Mouse (Mus musculus) neural tube, embryonic 13.5 days (tissue): ENCODE data around the gene Dkk3. TPM values are rescaled to one million over a fixed set of nuclear protein-coding genes. Genes with fewer than 3 reads are reported as not detected.

ENCODE experiments used
- ATAC-seq: fragments of 200-750 bp; cut with Nextera tagmentation; 2 replicates; pipeline ENCODE4 v1.8.0; 2017; ENCODE audit warnings: low read depth, mild to moderate bottlenecking, moderate TSS enrichment, moderate library complexity
- H3K27ac ChIP-seq: fragments of 300-500 bp; sonication (generic); replicated peaks from 2 replicates; pipeline ENCODE4 v1.5.1; 2015; ENCODE audit warnings: moderate library complexity, mild to moderate bottlenecking, inconsistent platforms
- H3K27me3 ChIP-seq: fragments of 300-500 bp; sonication (generic); 2 replicates; pipeline ENCODE4 v1.6.1; 2015; ENCODE audit warnings: mild to moderate bottlenecking, inconsistent platforms
- H3K36me3 ChIP-seq: fragments of 300-500 bp; sonication (generic); 2 replicates; pipeline ENCODE4 v1.6.1; 2015; ENCODE audit warnings: mild to moderate bottlenecking, inconsistent platforms
- H3K4me1 ChIP-seq: fragments of 300-500 bp; sonication (generic); replicated peaks from 2 replicates; pipeline ENCODE4 v1.6.1; 2015; ENCODE audit warnings: inconsistent platforms
- H3K4me2 ChIP-seq: fragments of 300-500 bp; sonication (generic); 2 replicates; pipeline ENCODE4 v1.6.1; 2015; ENCODE audit warnings: inconsistent platforms, mild to moderate bottlenecking, moderate library complexity
- H3K4me3 ChIP-seq: fragments of 300-500 bp; sonication (generic); 2 replicates; pipeline ENCODE4 v1.5.1; 2015; ENCODE audit warnings: mild to moderate bottlenecking, inconsistent platforms
- H3K9ac ChIP-seq: fragments of 300-500 bp; sonication (generic); 2 replicates; pipeline ENCODE4 v1.6.1; 2015; ENCODE audit warnings: moderate library complexity, mild to moderate bottlenecking, inconsistent platforms
- H3K9me3 ChIP-seq: fragments of 300-500 bp; sonication (generic); 2 replicates; pipeline ENCODE4 v1.6.1; 2016; ENCODE audit warnings: inconsistent platforms
- WGBS: fragments of 180-500 bp; shearing (Covaris S2); methylation state at CpG from one replicate; pipeline ENCODE4 v1.1.7; 2015; 5-methylcytosine and 5-hydroxymethylcytosine counted together
- polyA plus RNA-seq: library from polyadenylated mRNA; unstranded; fragments of >200 nt; fragmentation: Nextera tagmentation; extraction: Ambion mirVana; gene quantifications from 2 replicates; pipeline ENCODE4 v1.2.1, GENCODE M21; 2015

The Dkk3 gene
- 22.5 and 23.2 TPM in 2 replicates for polyA plus RNA-seq

GRCm38 (mm10) chr7:112158942-112159341 is at the start of gene Dkk3:
TSS of gene Dkk3 (minus strand) at chr7:112159057.
- Histone ChIP-seq H3K4me3 (peak within 1 kb of the TSS; percentile 47), H3K9ac (peak within 1 kb of the TSS; percentile 71), H3K36me3 (no peaks in the 10 kb centered on the region), H3K4me2 (peak within 1 kb of the TSS; percentile 63), H3K4me1 (peaks cover 28% of the 10 kb centered on the region), H3K27me3 (peaks cover 16% of the 10 kb centered on the region), H3K27ac (0 out of 2 replicates have a peak within 1 kb of the TSS, but pooled peaks have one; percentile 28), H3K9me3 (no peaks in the 10 kb centered on the region)
- WGBS = 3% methylated on average over 21 of the region's 21 CpGs
- peak; percentile 49 for ATAC-seq

GRCm38 (mm10) chr7:112207717-112208116 is 48.9 kb upstream of the Dkk3 start:
- Histone ChIP-seq H3K9ac (no peak overlapping the region), H3K9me3 (no peaks in the 10 kb centered on the region), H3K27me3 (no peaks in the 10 kb centered on the region), H3K4me2 (no peak overlapping the region), H3K27ac (no peak overlapping the region), H3K4me1 (0 out of 2 replicates have a peak, but pooled peaks cover 3% of the 10 kb centered on the region), H3K4me3 (no peak overlapping the region), H3K36me3 (no peaks in the 10 kb centered on the region)
- no peak for ATAC-seq
- WGBS = 93% methylated on average over 6 of the region's 6 CpGs

- WGBS = 91% methylated on average over 6 of the region's 6 CpGs
- no peak overlapping the region for H3K9ac ChIP-seq
- no peak for ATAC-seq
Observed at GRCm38 (mm10) chr7:112205513-112205912, 46.7 kb upstream of the Dkk3 start.

GRCm38 (mm10) chr7:112204380-112204963 is 45.6 kb upstream of the Dkk3 start:
- Histone ChIP-seq H3K27ac (no peak overlapping the region), H3K9ac (no peak overlapping the region), H3K27me3 (no peaks in the 10 kb centered on the region), H3K9me3 (no peaks in the 10 kb centered on the region), H3K36me3 (no peaks in the 10 kb centered on the region), H3K4me3 (no peak overlapping the region), H3K4me1 (no peaks in the 10 kb centered on the region), H3K4me2 (no peak overlapping the region)
- ATAC-seq = no peak
- 73% methylated on average over 6 of the region's 6 CpGs for WGBS

More at GRCm38 (mm10) chr7:112205513-112205912, 46.7 kb upstream of the Dkk3 start:
- no peaks in the 10 kb centered on the region for H3K36me3 ChIP-seq
- H3K27ac ChIP-seq = no peak overlapping the region
- H3K27me3 ChIP-seq = no peaks in the 10 kb centered on the region
- no peaks in the 10 kb centered on the region for H3K4me1 ChIP-seq
- H3K4me2 ChIP-seq = no peak overlapping the region
- no peaks in the 10 kb centered on the region for H3K9me3 ChIP-seq
- no peak overlapping the region for H3K4me3 ChIP-seq

GRCm38 (mm10) chr7:112203937-112204336 is 45.1 kb upstream of the Dkk3 start:
- H3K4me3 ChIP-seq = no peak overlapping the region
- no peak overlapping the region for H3K27ac ChIP-seq
- 66% methylated on average over 5 of the region's 5 CpGs for whole genome bisulfite sequencing
- H3K9me3 ChIP-seq = no peaks in the 10 kb centered on the region
- no peak overlapping the region for H3K9ac ChIP-seq
- H3K4me2 ChIP-seq = no peak overlapping the region
- H3K27me3 ChIP-seq = no peaks in the 10 kb centered on the region
- H3K4me1 ChIP-seq = no peaks in the 10 kb centered on the region
- no peak for ATAC-seq
- no peaks in the 10 kb centered on the region for H3K36me3 ChIP-seq

- Histone ChIP-seq H3K27me3 (no peaks in the 10 kb centered on the region), H3K4me1 (no peaks in the 10 kb centered on the region), H3K36me3 (no peaks in the 10 kb centered on the region), H3K9ac (no peak overlapping the region), H3K4me2 (no peak overlapping the region), H3K4me3 (no peak overlapping the region), H3K9me3 (no peaks in the 10 kb centered on the region), H3K27ac (no peak overlapping the region)
- WGBS = 83% methylated on average over 5 of the region's 5 CpGs
- ATAC-seq = no peak
Observed at GRCm38 (mm10) chr7:112202843-112203242, 44.0 kb upstream of the Dkk3 start.

- no peaks in the 10 kb centered on the region for H3K4me1 ChIP-seq
- no peak overlapping the region for H3K4me3 ChIP-seq
- 60% methylated on average over 4 of the region's 4 CpGs for WGBS
- no peak for ATAC-seq
- H3K36me3 ChIP-seq = no peaks in the 10 kb centered on the region
- H3K4me2 ChIP-seq = no peak overlapping the region
- H3K27me3 ChIP-seq = no peaks in the 10 kb centered on the region
- no peaks in the 10 kb centered on the region for H3K9me3 ChIP-seq
- H3K27ac ChIP-seq = no peak overlapping the region
- H3K9ac ChIP-seq = no peak overlapping the region
Observed at GRCm38 (mm10) chr7:112202194-112202593, 43.3 kb upstream of the Dkk3 start.

GRCm38 (mm10) chr7:112200761-112201160 is 41.9 kb upstream of the Dkk3 start:
- no peak overlapping the region for H3K4me2 ChIP-seq
- no peaks in the 10 kb centered on the region for H3K36me3 ChIP-seq
- H3K27me3 ChIP-seq = no peaks in the 10 kb centered on the region
- no peaks in the 10 kb centered on the region for H3K4me1 ChIP-seq
- no peak overlapping the region for H3K9ac ChIP-seq
- no peak overlapping the region for H3K4me3 ChIP-seq
- H3K9me3 ChIP-seq = no peaks in the 10 kb centered on the region
- H3K27ac ChIP-seq = no peak overlapping the region
- no peak for ATAC-seq
- 45% methylated on average over 4 of the region's 4 CpGs for WGBS

- Histone ChIP-seq H3K36me3 (no peaks in the 10 kb centered on the region), H3K4me2 (no peak overlapping the region), H3K27me3 (no peaks in the 10 kb centered on the region), H3K9me3 (no peaks in the 10 kb centered on the region), H3K4me1 (no peaks in the 10 kb centered on the region), H3K9ac (no peak overlapping the region), H3K27ac (no peak overlapping the region), H3K4me3 (no peak overlapping the region)
- no peak for ATAC-seq
- 54% methylated on average over 3 of the region's 3 CpGs for WGBS
Observed at GRCm38 (mm10) chr7:112199343-112199742, 40.5 kb upstream of the Dkk3 start.

GRCm38 (mm10) chr7:112197461-112197860 is 38.6 kb upstream of the Dkk3 start:
- Histone ChIP-seq H3K27me3 (no peaks in the 10 kb centered on the region), H3K27ac (no peak overlapping the region), H3K4me2 (no peak overlapping the region), H3K4me1 (no peaks in the 10 kb centered on the region), H3K9ac (no peak overlapping the region), H3K9me3 (no peaks in the 10 kb centered on the region), H3K36me3 (no peaks in the 10 kb centered on the region), H3K4me3 (no peak overlapping the region)
- no peak for ATAC-seq
- WGBS = 75% methylated on average over 8 of the region's 8 CpGs

- no peak overlapping the region for H3K9ac ChIP-seq
- H3K4me2 ChIP-seq = no peak overlapping the region
- H3K9me3 ChIP-seq = no peaks in the 10 kb centered on the region
- ATAC-seq = no peak
- WGBS = 85% methylated on average over 5 of the region's 5 CpGs
- H3K27me3 ChIP-seq = no peaks in the 10 kb centered on the region
- H3K36me3 ChIP-seq = no peaks in the 10 kb centered on the region
- no peak overlapping the region for H3K4me3 ChIP-seq
- 0 out of 2 replicates have a peak, but pooled peaks cover 3% of the 10 kb centered on the region for H3K4me1 ChIP-seq
- H3K27ac ChIP-seq = no peak overlapping the region
Observed at GRCm38 (mm10) chr7:112194286-112194685, 35.4 kb upstream of the Dkk3 start.

GRCm38 (mm10) chr7:112192778-112193177 is 33.9 kb upstream of the Dkk3 start:
- Histone ChIP-seq H3K4me2 (no peak overlapping the region), H3K4me1 (0 out of 2 replicates have a peak, but pooled peaks cover 3% of the 10 kb centered on the region), H3K27ac (no peak overlapping the region), H3K36me3 (no peaks in the 10 kb centered on the region), H3K27me3 (no peaks in the 10 kb centered on the region), H3K9me3 (no peaks in the 10 kb centered on the region), H3K9ac (no peak overlapping the region), H3K4me3 (no peak overlapping the region)
- WGBS = 88% methylated on average over 5 of the region's 5 CpGs
- ATAC-seq = no peak

GRCm38 (mm10) chr7:112192237-112192636 is 33.4 kb upstream of the Dkk3 start:
- Histone ChIP-seq H3K9ac (no peak overlapping the region), H3K36me3 (no peaks in the 10 kb centered on the region), H3K4me3 (no peak overlapping the region), H3K4me2 (no peak overlapping the region), H3K9me3 (no peaks in the 10 kb centered on the region), H3K4me1 (0 out of 2 replicates have a peak, but pooled peaks cover 3% of the 10 kb centered on the region), H3K27ac (no peak overlapping the region), H3K27me3 (no peaks in the 10 kb centered on the region)
- no peak for ATAC-seq
- WGBS = 82% methylated on average over 4 of the region's 4 CpGs
